Mouse (Mus musculus): Measurements from ENCODE around the gene Spib. TPM values are rescaled to one million over a fixed set of nuclear protein-coding genes. Genes with fewer than 3 reads are reported as not detected.

Gene Spib
- polyA plus RNA-seq, 1 experiment from 2014 or later = 0.20 TPM

- Histone ChIP-seq H3K9me3 (ENCODE audit: control insufficient read depth, low read length) (no peaks in the 10 kb centered on the region), H3K36me3 (ENCODE audit: control insufficient read depth, insufficient read depth, low read length) (peaks cover 50% of the 10 kb centered on the region), H3K4me1 (replicated peaks; ENCODE audit: control insufficient read depth, insufficient read depth, low read length) (peaks cover 7% of the 10 kb centered on the region), H3K4me3 (ENCODE audit: low read depth, low read length) (no peak overlapping the region), H3K4me2 (ENCODE audit: low read length) (no peak overlapping the region), H3K27me3 (replicated peaks; ENCODE audit: control insufficient read depth, insufficient read depth, low read length) (no peaks in the 10 kb centered on the region), H3K9ac (ENCODE audit: low read length) (no peak overlapping the region), H3K27ac (ENCODE audit: low read depth) (no peak overlapping the region)
- ATAC-seq (replicated peaks; ENCODE audit: low FRiP score, low TSS enrichment, low read depth) (no peak), DNase-seq (ENCODE audit: low spot score) (no peak)
- WGBS = 91% methylated on average over 11 of the region's 11 CpGs
These were observed 10.7 kb upstream of the Spib start for GRCm38 (mm10) chr7:44542555-44542954.

- H3K4me2 ChIP-seq (ENCODE audit: low read length) = no peak overlapping the region
- no peak overlapping the region for H3K27ac ChIP-seq (ENCODE audit: low read depth)
- 91% methylated on average over 41 of the region's 41 CpGs for WGBS
- H3K36me3 ChIP-seq (ENCODE audit: control insufficient read depth, insufficient read depth, low read length) = peaks cover 86% of the 10 kb centered on the region
- no peak overlapping the region for H3K9ac ChIP-seq (ENCODE audit: low read length)
- no peaks in the 10 kb centered on the region for H3K9me3 ChIP-seq (ENCODE audit: control insufficient read depth, low read length)
- DNase-seq (ENCODE audit: low spot score) (no peak), ATAC-seq (replicated peaks; ENCODE audit: low FRiP score, low TSS enrichment, low read depth) (no peak)
- no peaks in the 10 kb centered on the region for H3K27me3 ChIP-seq (replicated peaks; ENCODE audit: control insufficient read depth, insufficient read depth, low read length)
- no peaks in the 10 kb centered on the region for H3K4me1 ChIP-seq (replicated peaks; ENCODE audit: control insufficient read depth, insufficient read depth, low read length)
- H3K4me3 ChIP-seq (ENCODE audit: low read depth, low read length) = no peak overlapping the region
These were observed 7.1 kb upstream of the Spib start for GRCm38 (mm10) chr7:44538756-44539624.

- Histone ChIP-seq H3K36me3 (ENCODE audit: control insufficient read depth, insufficient read depth, low read length) (peaks cover 93% of the 10 kb centered on the region), H3K27ac (ENCODE audit: low read depth) (no peak overlapping the region), H3K4me1 (replicated peaks; ENCODE audit: control insufficient read depth, insufficient read depth, low read length) (no peaks in the 10 kb centered on the region), H3K9ac (ENCODE audit: low read length) (no peak overlapping the region), H3K27me3 (replicated peaks; ENCODE audit: control insufficient read depth, insufficient read depth, low read length) (no peaks in the 10 kb centered on the region), H3K4me2 (ENCODE audit: low read length) (no peak overlapping the region), H3K4me3 (ENCODE audit: low read depth, low read length) (no peak overlapping the region), H3K9me3 (ENCODE audit: control insufficient read depth, low read length) (no peaks in the 10 kb centered on the region)
- DNase-seq (ENCODE audit: low spot score) (no peak), ATAC-seq (replicated peaks; ENCODE audit: low FRiP score, low TSS enrichment, low read depth) (no peak)
- 93% methylated on average over 13 of the region's 13 CpGs for WGBS
These were observed 5.6 kb upstream of the Spib start for GRCm38 (mm10) chr7:44537496-44537895.

GRCm38 (mm10) chr7:44537009-44537408, 5.1 kb upstream of the Spib start:
- ATAC-seq (replicated peaks; ENCODE audit: low FRiP score, low TSS enrichment, low read depth) (no peak), DNase-seq (ENCODE audit: low spot score) (no peak)
- Histone ChIP-seq H3K27me3 (replicated peaks; ENCODE audit: control insufficient read depth, insufficient read depth, low read length) (no peaks in the 10 kb centered on the region), H3K9ac (ENCODE audit: low read length) (no peak overlapping the region), H3K4me3 (ENCODE audit: low read depth, low read length) (no peak overlapping the region), H3K27ac (ENCODE audit: low read depth) (no peak overlapping the region), H3K36me3 (ENCODE audit: control insufficient read depth, insufficient read depth, low read length) (peaks cover 88% of the 10 kb centered on the region), H3K9me3 (ENCODE audit: control insufficient read depth, low read length) (no peaks in the 10 kb centered on the region), H3K4me1 (replicated peaks; ENCODE audit: control insufficient read depth, insufficient read depth, low read length) (no peaks in the 10 kb centered on the region), H3K4me2 (ENCODE audit: low read length) (no peak overlapping the region)
- WGBS = 79% methylated on average over 7 of the region's 7 CpGs

- H3K27me3 ChIP-seq (replicated peaks; ENCODE audit: control insufficient read depth, insufficient read depth, low read length) = no peaks in the 10 kb centered on the region
- H3K36me3 ChIP-seq (ENCODE audit: control insufficient read depth, insufficient read depth, low read length) = peaks cover 87% of the 10 kb centered on the region
- 91% methylated on average over 6 of the region's 6 CpGs for WGBS
These were observed 4.7 kb upstream of the Spib start for GRCm38 (mm10) chr7:44536590-44536968.

GRCm38 (mm10) chr7:44535657-44536589, 4.1 kb upstream of the Spib start:
- no peaks in the 10 kb centered on the region for H3K4me1 ChIP-seq (replicated peaks; ENCODE audit: control insufficient read depth, insufficient read depth, low read length)
- no peak overlapping the region for H3K4me2 ChIP-seq (ENCODE audit: low read length)
- 93% methylated on average over 27 of the region's 27 CpGs for WGBS
- peaks cover 81% of the 10 kb centered on the region for H3K36me3 ChIP-seq (ENCODE audit: control insufficient read depth, insufficient read depth, low read length)
- DNase-seq (ENCODE audit: low spot score) (no peak), ATAC-seq (replicated peaks; ENCODE audit: low FRiP score, low TSS enrichment, low read depth) (no peak)
- H3K9me3 ChIP-seq (ENCODE audit: control insufficient read depth, low read length) = no peaks in the 10 kb centered on the region
- H3K27me3 ChIP-seq (replicated peaks; ENCODE audit: control insufficient read depth, insufficient read depth, low read length) = no peaks in the 10 kb centered on the region
- no peak overlapping the region for H3K27ac ChIP-seq (ENCODE audit: low read depth)
- no peak overlapping the region for H3K4me3 ChIP-seq (ENCODE audit: low read depth, low read length)
- no peak overlapping the region for H3K9ac ChIP-seq (ENCODE audit: low read length)

More at GRCm38 (mm10) chr7:44536590-44536968, 4.7 kb upstream of the Spib start:
- ATAC-seq (replicated peaks; ENCODE audit: low FRiP score, low TSS enrichment, low read depth) = no peak
- Histone ChIP-seq H3K4me3 (ENCODE audit: low read depth, low read length) (no peak overlapping the region), H3K9ac (ENCODE audit: low read length) (no peak overlapping the region), H3K4me2 (ENCODE audit: low read length) (no peak overlapping the region), H3K4me1 (replicated peaks; ENCODE audit: control insufficient read depth, insufficient read depth, low read length) (no peaks in the 10 kb centered on the region), H3K27ac (ENCODE audit: low read depth) (no peak overlapping the region), H3K9me3 (ENCODE audit: control insufficient read depth, low read length) (no peaks in the 10 kb centered on the region)
- DNase-seq (ENCODE audit: low spot score) = no peak

- ATAC-seq (replicated peaks; ENCODE audit: low FRiP score, low TSS enrichment, low read depth) (no peak), DNase-seq (ENCODE audit: low spot score) (no peak)
- H3K9ac ChIP-seq (ENCODE audit: low read length) = no peak overlapping the region
- H3K9me3 ChIP-seq (ENCODE audit: control insufficient read depth, low read length) = no peaks in the 10 kb centered on the region
- no peaks in the 10 kb centered on the region for H3K27me3 ChIP-seq (replicated peaks; ENCODE audit: control insufficient read depth, insufficient read depth, low read length)
- no peaks in the 10 kb centered on the region for H3K4me1 ChIP-seq (replicated peaks; ENCODE audit: control insufficient read depth, insufficient read depth, low read length)
- no peak overlapping the region for H3K4me2 ChIP-seq (ENCODE audit: low read length)
- H3K36me3 ChIP-seq (ENCODE audit: control insufficient read depth, insufficient read depth, low read length) = peaks cover 70% of the 10 kb centered on the region
- 86% methylated on average over 18 of the region's 19 CpGs for WGBS
- no peak overlapping the region for H3K27ac ChIP-seq (ENCODE audit: low read depth)
- no peak overlapping the region for H3K4me3 ChIP-seq (ENCODE audit: low read depth, low read length)
These were observed 3.0 kb upstream of the Spib start for GRCm38 (mm10) chr7:44534656-44535441.

- no peaks in the 10 kb centered on the region for H3K4me1 ChIP-seq (replicated peaks; ENCODE audit: control insufficient read depth, insufficient read depth, low read length)
- H3K27ac ChIP-seq (ENCODE audit: low read depth) = no peak overlapping the region
- H3K4me2 ChIP-seq (ENCODE audit: low read length) = no peak overlapping the region
- H3K9me3 ChIP-seq (ENCODE audit: control insufficient read depth, low read length) = no peaks in the 10 kb centered on the region
- H3K36me3 ChIP-seq (ENCODE audit: control insufficient read depth, insufficient read depth, low read length) = peaks cover 65% of the 10 kb centered on the region
- 95% methylated on average over 13 of the region's 13 CpGs for WGBS
- DNase-seq (ENCODE audit: low spot score) = no peak
- no peak overlapping the region for H3K9ac ChIP-seq (ENCODE audit: low read length)
- H3K4me3 ChIP-seq (ENCODE audit: low read depth, low read length) = no peak overlapping the region
- H3K27me3 ChIP-seq (replicated peaks; ENCODE audit: control insufficient read depth, insufficient read depth, low read length) = no peaks in the 10 kb centered on the region
- ATAC-seq (replicated peaks; ENCODE audit: low FRiP score, low TSS enrichment, low read depth) = no peak
These were observed 2.4 kb upstream of the Spib start for GRCm38 (mm10) chr7:44534242-44534641.

Measured in intestine, embryonic 14.5 days (tissue).